Mouse (Mus musculus) heart, embryonic 16.5 days (tissue): ENCODE data around the gene Tmem200b. TPM values are rescaled to one million over a fixed set of nuclear protein-coding genes. Genes with fewer than 3 reads are reported as not detected.
A peak's percentile ranks its signal among the peaks of the same experiment; 100 is the strongest.

ENCODE experiments used
- ATAC-seq: fragments of 200-750 bp; cut with Nextera tagmentation; replicated peaks from 2 replicates; pipeline ENCODE4 v1.8.0; 2017; ENCODE audit warnings: moderate number of reproducible peaks; ENCODE audit not compliant: insufficient read depth, low FRiP score; ENCODE audit errors: extremely low read depth
- H3K27ac ChIP-seq: fragments of 300-500 bp; sonication (generic); 2 replicates; pipeline ENCODE4 v1.5.1; 2014; ENCODE audit warnings: mild to moderate bottlenecking, low read length, control low read depth, moderate library complexity
- H3K27me3 ChIP-seq: fragments of 300-500 bp; sonication (generic); 2 replicates; pipeline ENCODE4 v1.6.1; 2014; ENCODE audit warnings: low read length, mixed read lengths; ENCODE audit not compliant: control insufficient read depth, insufficient read depth
- H3K36me3 ChIP-seq: fragments of 300-500 bp; sonication (generic); 2 replicates; pipeline ENCODE4 v1.6.1; 2014; ENCODE audit not compliant: control insufficient read depth, insufficient read depth
- H3K4me1 ChIP-seq: fragments of 300-500 bp; sonication (generic); 2 replicates; pipeline ENCODE4 v1.6.1; 2014; ENCODE audit warnings: low read length, mixed read lengths; ENCODE audit not compliant: control insufficient read depth, insufficient read depth
- H3K4me2 ChIP-seq: fragments of 300-500 bp; sonication (generic); 2 replicates; pipeline ENCODE4 v1.6.1; 2014; ENCODE audit warnings: low read depth, mild to moderate bottlenecking, control low read depth, low read length
- H3K4me3 ChIP-seq: fragments of 300-500 bp; sonication (generic); 2 replicates; pipeline ENCODE4 v1.5.1; 2014; ENCODE audit warnings: mild to moderate bottlenecking, control low read depth, low read length
- H3K9ac ChIP-seq: fragments of 300-500 bp; sonication (generic); 2 replicates; pipeline ENCODE4 v1.6.1; 2014; ENCODE audit warnings: low read length, control low read depth
- H3K9me3 ChIP-seq: fragments of 300-500 bp; sonication (generic); replicated peaks from 2 replicates; pipeline ENCODE4 v1.6.1; 2016; ENCODE audit warnings: low read length; ENCODE audit not compliant: control insufficient read depth
- WGBS: fragments of 180-500 bp; shearing (Covaris S2); extraction: QIAGEN DNeasy Blood & Tissue Kit; methylation state at CpG from one replicate; pipeline ENCODE4 v1.1.7; 2014; 5-methylcytosine and 5-hydroxymethylcytosine counted together
- polyA plus RNA-seq: library from polyadenylated mRNA; unstranded; fragments of >200 nt; fragmentation: Nextera tagmentation; extraction: Ambion mirVana; gene quantifications from 2 replicates; pipeline ENCODE4 v1.2.1, GENCODE M21; 2015

Tmem200b gene
- polyA plus RNA-seq, 1 experiment from 2014 or later, result 0.30 TPM

DNA sequence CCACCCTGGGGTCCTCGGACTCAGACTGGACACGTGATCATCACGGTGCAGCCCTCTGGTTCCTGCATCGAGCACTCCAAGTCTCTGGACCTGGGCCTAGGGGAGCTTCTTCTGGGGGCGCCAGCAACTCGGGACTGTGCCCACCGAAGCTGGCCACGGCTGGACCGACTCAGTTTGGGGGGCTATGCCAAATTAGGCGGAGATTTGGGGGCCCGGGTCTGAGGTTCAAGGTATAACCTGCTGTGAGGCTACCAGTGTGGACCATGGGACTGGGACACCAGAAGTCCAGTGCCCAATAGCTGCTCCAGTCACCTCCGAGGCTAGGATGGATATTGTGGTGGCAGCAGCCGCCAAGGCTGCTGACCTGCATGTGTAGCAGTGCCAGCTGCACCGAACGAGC, 833 bp downstream of the Tmem200b start:
- peak overlapping the region; percentile 78 for H3K9ac ChIP-seq
- H3K4me1 ChIP-seq, result peaks cover 58% of the 10 kb centered on the region
- no peak for ATAC-seq
- H3K4me2 ChIP-seq, result peak overlapping the region; percentile 92
- no peak overlapping the region for H3K27ac ChIP-seq
- H3K27me3 ChIP-seq, result peaks cover 6% of the 10 kb centered on the region; the same call in 1 of the 2 replicates
- H3K36me3 ChIP-seq, result no peaks in the 10 kb centered on the region; the same call in 1 of the 2 replicates
- WGBS, result 55% methylated on average over 15 of the region's 15 CpGs
- peak overlapping the region; percentile 72 for H3K4me3 ChIP-seq
- no peaks in the 10 kb centered on the region for H3K9me3 ChIP-seq

DNA sequence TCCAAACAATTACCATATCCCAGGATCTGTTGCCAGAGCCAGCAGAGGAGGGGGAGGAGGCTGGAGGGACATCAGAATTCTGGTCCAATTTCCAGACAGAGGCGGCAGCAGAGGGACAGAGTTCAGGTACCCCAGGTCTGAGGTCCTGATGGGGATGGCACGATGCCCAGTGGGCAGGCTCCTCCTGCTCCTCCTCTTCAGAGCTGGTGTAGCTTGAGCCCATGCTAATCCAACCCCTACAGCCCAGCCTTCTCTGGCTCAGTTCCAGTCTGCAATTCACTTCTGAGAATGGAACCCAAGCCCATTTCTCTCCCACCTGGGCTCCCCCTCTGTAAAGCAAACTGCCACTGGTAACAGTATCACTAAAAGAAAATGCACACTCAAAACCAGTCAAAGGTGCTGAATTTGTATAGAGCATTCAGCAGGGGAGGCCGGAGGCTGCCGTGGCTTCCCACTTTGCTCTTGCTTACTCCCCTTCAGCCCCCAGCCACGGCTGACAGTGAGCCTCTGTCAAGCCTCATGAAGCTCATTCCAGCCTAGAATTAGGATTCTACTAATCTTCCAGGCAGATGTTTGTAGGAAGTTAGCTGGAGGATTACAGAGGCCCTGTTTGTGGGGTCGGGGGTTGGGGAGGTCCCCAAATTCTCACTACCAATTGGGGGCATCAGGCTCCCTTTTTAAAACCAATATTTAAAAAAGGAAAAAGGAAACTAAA, 2.7 kb downstream of the Tmem200b start:
- ATAC-seq, result no peak
- Histone ChIP-seq H3K4me2 (no peak overlapping the region), H3K9ac (0 out of 2 replicates have a peak overlapping the region, but pooled peaks have one; percentile 13), H3K27me3 (peaks cover 6% of the 10 kb centered on the region; the same call in 1 of the 2 replicates), H3K9me3 (no peaks in the 10 kb centered on the region), H3K4me1 (peaks cover 47% of the 10 kb centered on the region), H3K27ac (0 out of 2 replicates have a peak overlapping the region, but pooled peaks have one; percentile 16), H3K36me3 (peaks cover 3% of the 10 kb centered on the region; the same call in 1 of the 2 replicates), H3K4me3 (no peak overlapping the region)
- 41% methylated on average over 6 of the region's 6 CpGs for WGBS

GRCm38 (mm10) chr4:131929146-131929545, 7.6 kb downstream of the Tmem200b start:
- Histone ChIP-seq H3K27me3 (no peaks in the 10 kb centered on the region), H3K36me3 (peaks cover 6% of the 10 kb centered on the region; the same call in 1 of the 2 replicates), H3K9me3 (no peaks in the 10 kb centered on the region), H3K4me1 (peaks cover 21% of the 10 kb centered on the region), H3K27ac (no peak overlapping the region), H3K4me2 (no peak overlapping the region), H3K4me3 (no peak overlapping the region), H3K9ac (no peak overlapping the region)
- no peak for ATAC-seq
- 73% methylated on average over 6 of the region's 6 CpGs for WGBS

DNA sequence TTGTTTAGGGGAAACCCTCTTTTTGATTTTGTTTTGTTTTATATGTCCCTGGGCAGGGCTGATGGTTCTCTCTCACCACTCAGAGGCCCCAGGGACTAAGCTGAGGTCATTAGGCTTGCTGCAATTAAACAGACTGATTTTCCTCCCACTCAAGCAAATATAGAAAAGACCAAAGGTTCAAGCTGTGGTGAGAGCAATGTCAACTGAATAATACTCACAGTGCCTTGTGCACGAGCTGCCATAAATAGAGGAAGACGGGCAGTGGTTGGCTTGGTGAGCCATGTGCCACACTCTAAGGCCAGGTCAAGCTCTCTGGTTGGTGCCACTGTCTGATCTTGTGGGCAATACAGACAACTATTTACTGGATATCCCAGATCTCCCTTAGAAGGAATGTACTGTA, 17.9 kb downstream of the Tmem200b start:
- 73% methylated on average over 2 of the region's 2 CpGs for WGBS
- Histone ChIP-seq H3K36me3 (peaks cover 7% of the 10 kb centered on the region; the same call in 1 of the 2 replicates), H3K9ac (no peak overlapping the region), H3K27me3 (no peaks in the 10 kb centered on the region), H3K4me1 (no peaks in the 10 kb centered on the region; the same call in 1 of the 2 replicates), H3K4me2 (no peak overlapping the region), H3K27ac (no peak overlapping the region), H3K9me3 (no peaks in the 10 kb centered on the region), H3K4me3 (no peak overlapping the region)
- ATAC-seq, result no peak

DNA sequence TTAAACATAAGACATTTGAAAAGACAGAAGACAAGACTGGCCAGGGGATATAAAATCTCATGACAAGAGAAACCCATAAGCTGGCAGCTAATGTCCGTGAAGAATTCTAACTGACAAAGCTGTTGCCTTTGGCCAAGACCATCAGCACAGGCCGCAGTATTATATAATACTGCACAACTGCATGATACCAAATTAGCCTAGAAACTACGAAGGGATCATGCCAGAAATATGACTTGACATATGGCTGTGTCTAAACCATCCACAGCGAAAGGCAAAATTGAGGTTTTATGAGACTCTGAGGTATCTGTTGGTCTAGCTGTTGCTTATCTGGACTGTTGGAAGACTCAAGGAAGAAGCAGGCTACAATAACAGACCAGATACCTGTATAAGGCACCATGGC, 19.3 kb downstream of the Tmem200b start:
- Histone ChIP-seq H3K27ac (no peak overlapping the region), H3K36me3 (no peaks in the 10 kb centered on the region), H3K9ac (no peak overlapping the region), H3K4me3 (no peak overlapping the region), H3K4me1 (peaks cover 2% of the 10 kb centered on the region; the same call in 1 of the 2 replicates), H3K27me3 (no peaks in the 10 kb centered on the region), H3K4me2 (no peak overlapping the region), H3K9me3 (no peaks in the 10 kb centered on the region)
- no peak for ATAC-seq
- WGBS, result 89% methylated on average over 4 of the region's 4 CpGs

DNA sequence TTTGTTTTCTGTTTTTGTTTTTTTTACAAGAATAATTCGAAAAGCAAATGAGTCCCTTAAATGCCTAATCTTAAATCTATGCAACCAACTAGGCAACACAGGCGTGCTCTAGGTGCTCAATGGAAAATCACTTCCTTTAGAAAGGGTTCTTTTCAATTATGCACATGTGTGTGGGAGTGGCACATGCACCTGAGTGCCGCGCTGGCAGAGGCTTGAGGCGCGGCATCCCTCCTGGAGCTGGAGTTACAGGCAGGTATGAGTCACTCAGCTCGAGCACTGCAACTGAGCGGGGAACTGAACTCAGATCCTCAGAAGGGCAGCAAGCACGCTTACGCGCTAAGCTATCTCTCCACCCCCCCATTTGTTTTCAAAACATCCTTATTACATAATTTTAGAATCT, 26.3 kb downstream of the Tmem200b start:
- Histone ChIP-seq H3K9me3 (no peaks in the 10 kb centered on the region), H3K36me3 (no peaks in the 10 kb centered on the region), H3K9ac (no peak overlapping the region), H3K4me1 (peaks cover 2% of the 10 kb centered on the region), H3K4me2 (no peak overlapping the region), H3K27ac (no peak overlapping the region), H3K4me3 (no peak overlapping the region), H3K27me3 (no peaks in the 10 kb centered on the region)
- ATAC-seq, result no peak
- 92% methylated on average over 11 of the region's 11 CpGs for WGBS

GRCm38 (mm10) chr4:131949903-131950302, 28.3 kb downstream of the Tmem200b start:
- no peaks in the 10 kb centered on the region for H3K9me3 ChIP-seq
- H3K27ac ChIP-seq, result no peak overlapping the region
- peaks cover 3% of the 10 kb centered on the region; the same call in 1 of the 2 replicates for H3K36me3 ChIP-seq
- peaks cover 2% of the 10 kb centered on the region; the same call in 1 of the 2 replicates for H3K4me1 ChIP-seq
- H3K4me2 ChIP-seq, result no peak overlapping the region
- no peak overlapping the region for H3K4me3 ChIP-seq
- 51% methylated on average over 5 of the region's 5 CpGs for WGBS
- H3K9ac ChIP-seq, result no peak overlapping the region
- ATAC-seq, result no peak
- no peaks in the 10 kb centered on the region for H3K27me3 ChIP-seq

DNA sequence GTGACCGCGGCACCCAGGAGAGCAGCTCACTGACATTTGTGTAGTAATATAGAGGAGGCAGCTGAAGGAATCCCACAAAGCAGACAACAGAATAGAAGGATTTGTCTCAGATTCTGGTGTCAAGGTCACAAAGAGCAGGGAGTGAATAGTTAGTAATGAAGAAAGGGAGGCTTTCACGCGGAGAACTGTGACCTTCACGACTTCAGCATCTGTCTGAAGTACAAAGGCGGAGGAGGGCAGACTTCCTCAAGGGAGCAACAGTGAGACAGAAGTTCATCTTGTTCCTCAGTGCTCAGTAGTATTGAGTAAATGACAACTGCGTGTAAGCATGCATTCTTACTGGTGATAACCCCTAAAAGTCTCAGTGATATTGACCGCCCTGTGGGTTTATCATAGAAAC, 29.1 kb downstream of the Tmem200b start:
- WGBS, result 61% methylated on average over 8 of the region's 8 CpGs
- ATAC-seq, result no peak
- H3K27me3 ChIP-seq, result no peaks in the 10 kb centered on the region
- H3K27ac ChIP-seq, result no peak overlapping the region
- no peak overlapping the region for H3K4me2 ChIP-seq
- peaks cover 2% of the 10 kb centered on the region; the same call in 1 of the 2 replicates for H3K4me1 ChIP-seq
- no peak overlapping the region for H3K9ac ChIP-seq
- H3K36me3 ChIP-seq, result peaks cover 7% of the 10 kb centered on the region
- no peaks in the 10 kb centered on the region for H3K9me3 ChIP-seq
- no peak overlapping the region for H3K4me3 ChIP-seq

DNA sequence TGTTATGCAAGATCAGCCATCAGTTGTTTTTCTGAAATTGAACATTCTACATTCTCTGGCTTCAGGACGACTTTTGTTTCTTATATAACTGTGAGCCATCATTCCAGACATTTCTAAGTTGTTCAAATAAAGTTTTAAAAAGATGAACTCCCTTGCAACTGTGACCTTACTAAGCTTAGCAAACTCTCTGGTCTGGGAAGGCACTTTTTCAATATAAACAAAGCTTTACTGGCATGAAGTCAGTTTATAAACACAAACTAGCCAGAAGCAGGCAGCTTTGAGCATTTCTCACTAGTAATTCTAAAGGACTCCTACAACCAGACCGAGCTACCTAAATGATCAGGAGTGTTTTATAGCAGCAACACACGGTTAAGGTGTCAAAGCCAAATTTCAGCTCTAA, 35.6 kb downstream of the Tmem200b start:
- Histone ChIP-seq H3K9ac (no peak overlapping the region), H3K27ac (no peak overlapping the region), H3K36me3 (peaks cover 9% of the 10 kb centered on the region), H3K27me3 (no peaks in the 10 kb centered on the region), H3K9me3 (no peaks in the 10 kb centered on the region), H3K4me2 (no peak overlapping the region), H3K4me1 (no peaks in the 10 kb centered on the region), H3K4me3 (no peak overlapping the region)
- 85% methylated on average over 3 of the region's 3 CpGs for WGBS
- ATAC-seq, result no peak
